Mouse (Mus musculus): ENCODE measurements around the gene Xylt2. TPM values are rescaled to one million over a fixed set of nuclear protein-coding genes. Genes with fewer than 3 reads are reported as not detected.

The Xylt2 gene
- polyA plus RNA-seq (2014; fragmentation: Nextera tagmentation; extraction: Ambion mirVana) = 25.0 and 31.5 TPM in 2 replicates

GRCm38 (mm10) chr11:94676754-94677606, at the start of gene Xylt2:
Gene Xylt2 (minus strand): TSS chr11:94677515.
- peak; percentile 96 for ATAC-seq (ENCODE audit: insufficient read depth)
- peak within 1 kb of the TSS; percentile 85 for H3K27ac ChIP-seq (ENCODE audit: low read depth)
- H3K9ac ChIP-seq = peak within 1 kb of the TSS; percentile 95
- peak; percentile 97 for DNase-seq
- peaks cover 5% of the 10 kb centered on the region; the same call in 1 of the 2 replicates for H3K4me1 ChIP-seq (ENCODE audit: insufficient read depth)
- H3K27me3 ChIP-seq (ENCODE audit: insufficient read depth, low read length) = no peaks in the 10 kb centered on the region
- WGBS = under 1% methylated on average over 80 of the region's 82 CpGs
- H3K4me3 ChIP-seq (ENCODE audit: low read depth, low read length) = peak within 1 kb of the TSS; percentile 96
- no peak for TF ChIP-seq CTCF (IDR thresholded peaks at IDR 0.05; ENCODE audit: low read depth)
- H3K9me3 ChIP-seq (ENCODE audit: low read depth, low read length) = no peaks in the 10 kb centered on the region
- no peaks in the 10 kb centered on the region; the same call in 1 of the 2 replicates for H3K36me3 ChIP-seq (ENCODE audit: insufficient read depth)
- peak within 1 kb of the TSS; percentile 88 for H3K4me2 ChIP-seq

GRCm38 (mm10) chr11:94719216-94719615, 41.9 kb upstream of the Xylt2 start:
- DNase-seq = no peak
- no peaks in the 10 kb centered on the region for H3K36me3 ChIP-seq (ENCODE audit: insufficient read depth)
- 75% methylated on average over 2 of the region's 2 CpGs for WGBS
- no peak overlapping the region for H3K4me2 ChIP-seq
- H3K27me3 ChIP-seq (ENCODE audit: insufficient read depth, low read length) = no peaks in the 10 kb centered on the region
- no peaks in the 10 kb centered on the region for H3K9me3 ChIP-seq (ENCODE audit: low read depth, low read length)
- no peak overlapping the region for H3K9ac ChIP-seq
- no peak overlapping the region for H3K4me3 ChIP-seq (ENCODE audit: low read depth, low read length)
- no peaks in the 10 kb centered on the region for H3K4me1 ChIP-seq (ENCODE audit: insufficient read depth)
- no peak overlapping the region for H3K27ac ChIP-seq (ENCODE audit: low read depth)
- no peak for ATAC-seq (ENCODE audit: insufficient read depth)
- TF ChIP-seq CTCF (IDR thresholded peaks at IDR 0.05; ENCODE audit: low read depth) = no peak

GRCm38 (mm10) chr11:94718113-94718909, 41.0 kb upstream of the Xylt2 start:
- Histone ChIP-seq H3K36me3 (ENCODE audit: insufficient read depth) (no peaks in the 10 kb centered on the region), H3K4me2 (no peak overlapping the region), H3K27me3 (ENCODE audit: insufficient read depth, low read length) (no peaks in the 10 kb centered on the region), H3K9me3 (ENCODE audit: low read depth, low read length) (no peaks in the 10 kb centered on the region), H3K4me1 (ENCODE audit: insufficient read depth) (no peaks in the 10 kb centered on the region), H3K27ac (ENCODE audit: low read depth) (no peak overlapping the region), H3K9ac (no peak overlapping the region), H3K4me3 (ENCODE audit: low read depth, low read length) (no peak overlapping the region)
- 90% methylated on average over 7 of the region's 7 CpGs for WGBS
- DNase-seq (no peak), ATAC-seq (ENCODE audit: insufficient read depth) (no peak)
- no peak for TF ChIP-seq CTCF (IDR thresholded peaks at IDR 0.05; ENCODE audit: low read depth)

- no peak overlapping the region for H3K4me3 ChIP-seq (ENCODE audit: low read depth, low read length)
- DNase-seq = no peak
- H3K9ac ChIP-seq = no peak overlapping the region
- no peak for TF ChIP-seq CTCF (IDR thresholded peaks at IDR 0.05; ENCODE audit: low read depth)
- H3K27me3 ChIP-seq (ENCODE audit: insufficient read depth, low read length) = no peaks in the 10 kb centered on the region
- no peaks in the 10 kb centered on the region for H3K9me3 ChIP-seq (ENCODE audit: low read depth, low read length)
- ATAC-seq (ENCODE audit: insufficient read depth) = no peak; the same call in 1 of the 2 replicates
- peak overlapping the region; percentile 36 for H3K4me2 ChIP-seq
- peak overlapping the region; percentile 74 for H3K27ac ChIP-seq (ENCODE audit: low read depth)
- H3K4me1 ChIP-seq (ENCODE audit: insufficient read depth) = no peaks in the 10 kb centered on the region
- WGBS = 19% methylated on average over 11 of the region's 11 CpGs
- H3K36me3 ChIP-seq (ENCODE audit: insufficient read depth) = no peaks in the 10 kb centered on the region
Observed at GRCm38 (mm10) chr11:94717239-94717638, 39.9 kb upstream of the Xylt2 start.

- H3K27ac ChIP-seq (ENCODE audit: low read depth) = no peak overlapping the region; the same call in 1 of the 2 replicates
- WGBS = 7% methylated on average over 9 of the region's 9 CpGs
- ATAC-seq (ENCODE audit: insufficient read depth) (peak; percentile 33; the same call in 1 of the 2 replicates), DNase-seq (peak; percentile 83)
- peak overlapping the region; percentile 36 for H3K4me2 ChIP-seq
- no peak overlapping the region for H3K4me3 ChIP-seq (ENCODE audit: low read depth, low read length)
- no peak overlapping the region for H3K9ac ChIP-seq
- H3K36me3 ChIP-seq (ENCODE audit: insufficient read depth) = no peaks in the 10 kb centered on the region
- TF ChIP-seq CTCF (IDR thresholded peaks at IDR 0.05; ENCODE audit: low read depth) = peak; percentile 69
- no peaks in the 10 kb centered on the region for H3K4me1 ChIP-seq (ENCODE audit: insufficient read depth)
- no peaks in the 10 kb centered on the region for H3K9me3 ChIP-seq (ENCODE audit: low read depth, low read length)
- H3K27me3 ChIP-seq (ENCODE audit: insufficient read depth, low read length) = no peaks in the 10 kb centered on the region
Observed at GRCm38 (mm10) chr11:94716754-94717153, 39.4 kb upstream of the Xylt2 start.

- no peak overlapping the region for H3K9ac ChIP-seq
- no peaks in the 10 kb centered on the region for H3K36me3 ChIP-seq (ENCODE audit: insufficient read depth)
- no peaks in the 10 kb centered on the region for H3K4me1 ChIP-seq (ENCODE audit: insufficient read depth)
- 67% methylated on average over 5 of the region's 5 CpGs for WGBS
- no peak for TF ChIP-seq CTCF (IDR thresholded peaks at IDR 0.05; ENCODE audit: low read depth)
- H3K4me3 ChIP-seq (ENCODE audit: low read depth, low read length) = no peak overlapping the region
- H3K27ac ChIP-seq (ENCODE audit: low read depth) = no peak overlapping the region
- H3K27me3 ChIP-seq (ENCODE audit: insufficient read depth, low read length) = no peaks in the 10 kb centered on the region
- ATAC-seq (ENCODE audit: insufficient read depth) (no peak), DNase-seq (no peak)
- H3K4me2 ChIP-seq = no peak overlapping the region
- no peaks in the 10 kb centered on the region for H3K9me3 ChIP-seq (ENCODE audit: low read depth, low read length)
Observed at GRCm38 (mm10) chr11:94715622-94716021, 38.3 kb upstream of the Xylt2 start.
